Mouse (Mus musculus): ENCODE data around the gene Myo1g. TPM values are rescaled to one million over a fixed set of nuclear protein-coding genes. Genes with fewer than 3 reads are reported as not detected.

Myo1g gene
- total RNA-seq (2023): 183 and 225 TPM in 2 replicates

DNA sequence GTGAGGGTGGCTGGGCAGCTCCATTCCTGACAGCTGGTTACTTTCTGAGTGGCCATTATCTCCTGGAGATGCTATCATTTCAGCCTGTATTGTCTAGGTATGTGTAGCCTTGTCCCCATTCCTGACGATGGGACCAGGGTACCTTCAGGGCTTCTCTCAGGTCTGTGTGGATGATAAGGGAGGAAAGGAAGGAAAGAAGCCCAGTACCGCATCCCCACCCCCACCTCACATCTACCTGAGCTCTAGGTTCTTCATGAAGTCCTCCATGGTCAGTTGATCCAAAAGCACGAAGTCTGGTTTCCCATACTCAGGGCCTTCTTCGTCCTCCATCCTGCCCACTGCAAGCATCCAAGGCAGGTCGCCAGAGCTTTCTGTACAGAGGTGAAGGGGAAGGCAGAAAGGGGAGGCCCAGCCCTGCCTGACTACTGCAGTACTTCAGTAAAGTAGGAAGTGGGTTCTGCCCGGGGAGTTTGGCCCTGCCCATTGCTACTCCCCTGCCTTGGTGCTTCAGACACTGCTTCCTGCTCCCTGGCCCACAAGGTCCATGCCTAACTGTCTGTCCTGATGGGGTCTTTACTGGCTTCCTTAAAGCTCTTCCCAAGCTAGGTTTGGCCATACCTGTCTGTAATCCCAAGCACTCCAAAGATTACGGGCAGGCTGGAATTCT, at the start of gene Myo1g:
Gene Myo1g, minus strand, starts transcription at position 459 of the 667 bp plus-strand sequence.

DNA sequence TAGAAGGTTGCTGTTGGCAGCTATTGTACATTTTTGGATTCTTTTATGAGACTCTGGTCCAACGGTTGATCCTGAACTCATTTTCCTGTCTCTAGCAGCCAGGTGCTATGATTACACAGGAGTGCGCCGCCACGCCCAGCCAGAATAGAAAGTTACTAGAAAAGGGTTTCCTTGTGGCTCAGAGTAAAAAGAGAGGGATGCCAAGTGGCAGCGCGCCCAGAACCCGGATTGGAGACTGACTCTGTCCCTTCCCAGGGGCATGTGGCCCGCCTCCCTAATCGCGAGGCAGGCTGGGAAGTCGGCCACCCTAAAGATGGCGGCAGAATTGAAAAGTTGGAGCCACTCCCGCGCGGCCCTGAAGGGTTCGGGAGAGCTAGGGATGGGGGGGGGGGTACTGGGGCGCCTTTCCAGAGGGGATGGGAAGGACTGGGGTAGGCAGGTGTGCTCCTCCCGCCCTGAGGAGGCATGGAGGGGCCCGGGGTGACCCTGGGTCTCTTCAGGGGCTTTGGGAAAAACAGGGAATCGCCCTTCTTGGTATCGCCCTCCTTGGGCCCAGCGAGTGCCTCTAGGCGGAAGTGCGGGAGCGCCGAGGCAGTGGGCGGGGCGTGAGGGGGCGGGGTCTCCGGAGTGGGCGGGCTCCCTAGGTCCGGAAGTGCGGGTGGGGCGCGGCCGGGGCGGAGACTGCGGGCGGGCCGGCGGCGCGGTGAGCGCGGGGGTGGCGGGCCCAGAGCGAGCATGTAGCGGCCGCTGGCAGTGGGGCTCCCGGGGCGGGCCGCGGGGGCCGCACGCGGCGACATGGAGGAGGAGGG, 25.6 kb upstream of the Myo1g start, which contains the start of gene Ccm2:
Gene Ccm2, plus strand, starts transcription at position 683 of the 809 bp plus-strand sequence.

GRCm38 (mm10) chr11:6475867-6476484, 44.8 kb downstream of the Myo1g start, which contains the start of gene Purb:
Gene Purb, minus strand, starts transcription at chr11:6475917.

Other genes starting within 250 kb of the Myo1g start
- gene Tmed4, start 246.1 kb downstream of the Myo1g start, total RNA-seq (2023): 20.4 and 24.6 TPM in 2 replicates
- gene Ogdh, start 229.3 kb downstream of the Myo1g start, total RNA-seq (2023): 112 and 120 TPM in 2 replicates
- gene Zmiz2, start 131.9 kb downstream of the Myo1g start, total RNA-seq (2023): 25.9 and 30.2 TPM in 2 replicates
- gene Ppia, start 105.5 kb downstream of the Myo1g start, total RNA-seq (2023): 641 TPM in 2 replicates
- 90.5 and 90.8 TPM in 2 replicates for gene H2afv, start 76.5 kb downstream of the Myo1g start, total RNA-seq (2023)
- gene Purb, start 45.0 kb downstream of the Myo1g start, total RNA-seq (2023): 49.4 and 60.3 TPM in 2 replicates
- 107 and 131 TPM in 2 replicates for gene Ccm2, start 25.9 kb upstream of the Myo1g start, total RNA-seq (2023)
- 0.34 TPM in 1 of 2 replicates, not detected in the other for gene Nacad, start 85.1 kb upstream of the Myo1g start, total RNA-seq (2023)
- gene Tbrg4, start 105.1 kb upstream of the Myo1g start, total RNA-seq (2023): 56.7 and 64.1 TPM in 2 replicates
- gene Wap, start 117.7 kb upstream of the Myo1g start, total RNA-seq (2023): not detected in 2 replicates
- not detected in 2 replicates for gene Ramp3, start 137.6 kb upstream of the Myo1g start, total RNA-seq (2023)

Measured in neutrophil, adult 65 days (primary cell).